Mouse (Mus musculus) cortical plate, adult 2 months (tissue): Measurements from ENCODE around the gene Cyren.

Source experiments
- CTCF ChIP-seq: fragments of 200-500 bp; IDR thresholded peaks from 2 replicates; pipeline ENCODE4 v1.5.1; 2011; ENCODE audit warnings: mild to moderate bottlenecking, control low read depth, low read length; ENCODE audit not compliant: insufficient read depth; ENCODE audit errors: extremely low read depth
- POLR2A ChIP-seq: fragments of 200-500 bp; IDR thresholded peaks from 2 replicates; pipeline ENCODE4 v1.6.1; 2011; ENCODE audit warnings: mild to moderate bottlenecking, low read length, control low read depth; ENCODE audit not compliant: insufficient read depth; ENCODE audit errors: extremely low read depth

GRCm38 (mm10) chr6:34879101-34879740, 1.4 kb upstream of the Cyren start:
- TF ChIP-seq CTCF (no peak), POLR2A (no peak)
